Mouse (Mus musculus) bone marrow macrophage, adult 2 months (primary cell): Measurements from ENCODE around the gene Ankrd33b. TPM values are rescaled to one million over a fixed set of nuclear protein-coding genes. Genes with fewer than 3 reads are reported as not detected.

Experiments
- H3K27ac ChIP-seq: 2 replicates; pipeline ENCODE4 v1.5.1; 2012; ENCODE audit warnings: low read depth, low read length; ENCODE audit not compliant: insufficient read depth
- H3K4me1 ChIP-seq: 2 replicates; pipeline ENCODE4 v1.6.1; 2012; ENCODE audit warnings: low read length; ENCODE audit not compliant: control insufficient read depth, insufficient read depth
- H3K4me3 ChIP-seq: 2 replicates; pipeline ENCODE4 v1.5.1; 2012; ENCODE audit warnings: mild to moderate bottlenecking, low read length, moderate library complexity; ENCODE audit not compliant: insufficient read depth
- CTCF ChIP-seq: IDR thresholded peaks from 2 replicates; pipeline ENCODE4 v1.5.1; 2012; ENCODE audit warnings: low read depth, mild to moderate bottlenecking, low read length, moderate library complexity
- POLR2A ChIP-seq: IDR thresholded peaks from 2 replicates; pipeline ENCODE4 v1.6.1; 2012; ENCODE audit warnings: mild to moderate bottlenecking, low read depth, low read length, borderline replicate concordance
- polyA plus RNA-seq: library from polyadenylated mRNA; stranded (reverse); fragments of >200 nt; gene quantifications from 2 replicates; pipeline ENCODE4 v1.2.4, GENCODE M21; 2012; ENCODE audit not compliant: missing spikeins, insufficient read depth, insufficient read length

The Ankrd33b gene
- polyA plus RNA-seq, 1 experiment, result 7.8 TPM

GRCm38 (mm10) chr15:31315630-31316231, 51.8 kb downstream of the Ankrd33b start:
- H3K4me3 ChIP-seq, result no peak overlapping the region
- peaks cover 5% of the 10 kb centered on the region; the same call in 1 of the 2 replicates for H3K4me1 ChIP-seq
- no peak overlapping the region for H3K27ac ChIP-seq
- TF ChIP-seq CTCF (peak; percentile 90), POLR2A (no peak)

- Histone ChIP-seq H3K27ac (no peak overlapping the region), H3K4me1 (no peaks in the 10 kb centered on the region), H3K4me3 (no peak overlapping the region)
- no peak for TF ChIP-seq CTCF
- TF ChIP-seq POLR2A, result no peak
Measured at GRCm38 (mm10) chr15:31312001-31312400, 55.5 kb downstream of the Ankrd33b start.

- Histone ChIP-seq H3K27ac (no peak overlapping the region), H3K4me3 (no peak overlapping the region), H3K4me1 (peaks cover 1% of the 10 kb centered on the region)
- TF ChIP-seq POLR2A (no peak), CTCF (peak; percentile 79)
Measured at GRCm38 (mm10) chr15:31309526-31309925, 58.0 kb downstream of the Ankrd33b start.

- Histone ChIP-seq H3K4me1 (peaks cover 4% of the 10 kb centered on the region), H3K27ac (no peak overlapping the region), H3K4me3 (no peak overlapping the region)
- TF ChIP-seq CTCF, result no peak
- no peak for TF ChIP-seq POLR2A
Measured at GRCm38 (mm10) chr15:31306726-31307125, 60.8 kb downstream of the Ankrd33b start.

GRCm38 (mm10) chr15:31305181-31305580, 62.3 kb downstream of the Ankrd33b start:
- Histone ChIP-seq H3K27ac (no peak overlapping the region), H3K4me1 (peaks cover 4% of the 10 kb centered on the region), H3K4me3 (no peak overlapping the region)
- TF ChIP-seq CTCF, result no peak
- TF ChIP-seq POLR2A, result no peak

GRCm38 (mm10) chr15:31304302-31304701, 63.2 kb downstream of the Ankrd33b start:
- Histone ChIP-seq H3K4me3 (no peak overlapping the region), H3K27ac (no peak overlapping the region), H3K4me1 (peaks cover 7% of the 10 kb centered on the region)
- no peak for TF ChIP-seq CTCF
- no peak for TF ChIP-seq POLR2A

- Histone ChIP-seq H3K4me1 (peaks cover 8% of the 10 kb centered on the region), H3K4me3 (no peak overlapping the region), H3K27ac (no peak overlapping the region)
- TF ChIP-seq POLR2A (no peak), CTCF (no peak)
Measured at GRCm38 (mm10) chr15:31302293-31302990, 65.1 kb downstream of the Ankrd33b start.

GRCm38 (mm10) chr15:31299258-31299917, 68.1 kb downstream of the Ankrd33b start:
- Histone ChIP-seq H3K27ac (no peak overlapping the region), H3K4me3 (no peak overlapping the region), H3K4me1 (peaks cover 5% of the 10 kb centered on the region)
- TF ChIP-seq POLR2A, result no peak

- H3K4me3 ChIP-seq, result no peak overlapping the region
- no peak for TF ChIP-seq POLR2A
- no peak for TF ChIP-seq CTCF
- peaks cover 4% of the 10 kb centered on the region for H3K4me1 ChIP-seq
- no peak overlapping the region for H3K27ac ChIP-seq
Measured at GRCm38 (mm10) chr15:31297777-31298137, 69.8 kb downstream of the Ankrd33b start.
